Mouse (Mus musculus): Measurements from ENCODE around the gene Dkc1. TPM values are rescaled to one million over a fixed set of nuclear protein-coding genes. Genes with fewer than 3 reads are reported as not detected.

Dkc1 gene
- polyA plus RNA-seq, 1 experiment from 2014 or later: 60.9 TPM

Other genes starting within 250 kb of the Dkc1 start
- gene Gab3, start 10.4 kb upstream of the Dkc1 start, polyA plus RNA-seq (2014; fragmentation: Nextera tagmentation; extraction: Ambion mirVana): 1.3 and 2.4 TPM in 2 replicates
- 12.9 and 20.4 TPM in 2 replicates for gene Mpp1, start 35.2 kb downstream of the Dkc1 start, polyA plus RNA-seq (2014; fragmentation: Nextera tagmentation; extraction: Ambion mirVana)
- gene Smim9, start 67.9 kb downstream of the Dkc1 start, polyA plus RNA-seq (2014; fragmentation: Nextera tagmentation; extraction: Ambion mirVana): not detected in 2 replicates

Measured in midbrain, embryonic 14.5 days (tissue).